Mouse (Mus musculus) adrenal gland, adult 8-10 months (tissue): ENCODE measurements at regions not wholly inside any gene's neighbourhood (a gene's known extent, or its start where the extent isn't known, plus 50 kb on each side); places are given as distances from the start of the nearest gene placed in this dataset.
A peak's percentile ranks its signal among the peaks of the same experiment; 100 is the strongest.

Experiments
- DNase-seq: peaks from one replicate; pipeline ENCODE4 v3.0.0; 2022

- DNase-seq, result no peak
Observed at GRCm38 (mm10) chr9:69814432-69814831, 53.7 kb upstream of the Foxb1 start.

GRCm38 (mm10) chr9:69823179-69823966 is 62.6 kb upstream of the Foxb1 start:
- no peak for DNase-seq

GRCm38 (mm10) chr9:69828428-69828827 is 67.7 kb upstream of the Foxb1 start:
- no peak for DNase-seq

GRCm38 (mm10) chr9:69835396-69835795 is 74.7 kb upstream of the Foxb1 start:
- DNase-seq, result no peak

GRCm38 (mm10) chr9:69839198-69839597 is 78.5 kb upstream of the Foxb1 start:
- DNase-seq, result no peak

GRCm38 (mm10) chr9:69844712-69845111 is 84.0 kb upstream of the Foxb1 start:
- DNase-seq, result no peak

GRCm38 (mm10) chr9:69845210-69845609 is 84.5 kb upstream of the Foxb1 start:
- DNase-seq, result no peak

- peak; percentile 2 for DNase-seq
Observed at GRCm38 (mm10) chr9:69856621-69857020, 95.9 kb upstream of the Foxb1 start.

GRCm38 (mm10) chr9:69858619-69859018 is 97.9 kb upstream of the Foxb1 start:
- no peak for DNase-seq

GRCm38 (mm10) chr9:69870182-69870581 is 109.4 kb upstream of the Foxb1 start:
- DNase-seq, result no peak

- DNase-seq, result no peak
Observed at GRCm38 (mm10) chr9:69886351-69886750, 102.9 kb upstream of the Bnip2 start.

GRCm38 (mm10) chr9:69898016-69898415 is 91.2 kb upstream of the Bnip2 start:
- DNase-seq, result no peak

GRCm38 (mm10) chr9:69899371-69899770 is 89.9 kb upstream of the Bnip2 start:
- DNase-seq, result no peak

GRCm38 (mm10) chr9:69900871-69901270 is 88.4 kb upstream of the Bnip2 start:
- DNase-seq, result no peak

GRCm38 (mm10) chr9:69907123-69907945 is 81.9 kb upstream of the Bnip2 start:
- DNase-seq, result no peak

GRCm38 (mm10) chr9:69910621-69911020 is 78.6 kb upstream of the Bnip2 start:
- DNase-seq, result no peak

- no peak for DNase-seq
Observed at GRCm38 (mm10) chr9:69928126-69928525, 61.1 kb upstream of the Bnip2 start.

GRCm38 (mm10) chr9:69937863-69938262 is 51.4 kb upstream of the Bnip2 start:
- no peak for DNase-seq
